Mouse (Mus musculus) WW6 (cell line): ENCODE data around the gene Rhbdf2.

Experiments used
- DNase-seq: peaks from one replicate; pipeline ENCODE4 v3.0.0-alpha.2; 2013; ENCODE audit warnings: low read depth, low spot score

The Rhbdf2 gene

GRCm38 (mm10) chr11:116552194-116552593 is 74.6 kb downstream of the Rhbdf2 start:
- DNase-seq, result no peak

GRCm38 (mm10) chr11:116550748-116551147 is 76.1 kb downstream of the Rhbdf2 start:
- no peak for DNase-seq

GRCm38 (mm10) chr11:116549273-116550038 is 77.4 kb downstream of the Rhbdf2 start:
- no peak for DNase-seq

GRCm38 (mm10) chr11:116548780-116549179 is 78.0 kb downstream of the Rhbdf2 start:
- DNase-seq, result no peak
